Mouse (Mus musculus) T-helper 1 cell (primary cell): ENCODE data around the gene Gm14226.
"Not testable (repeated sequence)": the region's sequence is repeated elsewhere in the genome, so short reads cannot be mapped to it uniquely, and the experiment has no call there.

Source experiments
- in situ Hi-C: fragments of 300-600 bp; cut with MboI, MseI; formaldehyde crosslinking; loops from one replicate; pipeline ENCODE4 v1.15.1; 2025; ENCODE audit warnings: high pct_unique_total_duplicates

Gm14226 gene

GRCm38 (mm10) chr2:155047452-155048178 is 29.5 kb downstream of the Gm14226 start:
- in situ Hi-C loops = no loop called here

GRCm38 (mm10) chr2:155050108-155050503 is 32.0 kb downstream of the Gm14226 start:
- in situ Hi-C loops = no loop called here

GRCm38 (mm10) chr2:155050504-155051236 is 32.6 kb downstream of the Gm14226 start:
- in situ Hi-C loops = no loop called here

GRCm38 (mm10) chr2:155051622-155052351 is 33.7 kb downstream of the Gm14226 start:
- in situ Hi-C loops = no loop called here

GRCm38 (mm10) chr2:155052681-155053080 is 34.6 kb downstream of the Gm14226 start:
- in situ Hi-C loops = no loop called here

GRCm38 (mm10) chr2:155053512-155053911 is 35.4 kb downstream of the Gm14226 start:
- in situ Hi-C loops = not testable (repeated sequence)

- in situ Hi-C loops = no loop called here
These were observed 36.6 kb downstream of the Gm14226 start for GRCm38 (mm10) chr2:155054672-155055071.

GRCm38 (mm10) chr2:155056076-155056578 is 38.1 kb downstream of the Gm14226 start:
- in situ Hi-C loops = no loop called here

- in situ Hi-C loops = no loop called here
These were observed 39.3 kb downstream of the Gm14226 start for GRCm38 (mm10) chr2:155057361-155057760.

GRCm38 (mm10) chr2:155071027-155071426 is 53.0 kb downstream of the Gm14226 start:
- in situ Hi-C loops = no loop called here

GRCm38 (mm10) chr2:155072353-155073145 is 54.5 kb downstream of the Gm14226 start:
- in situ Hi-C loops = no loop called here

GRCm38 (mm10) chr2:155073347-155073746 is 55.3 kb downstream of the Gm14226 start:
- in situ Hi-C loops = no loop called here

- in situ Hi-C loops = no loop called here
These were observed 56.1 kb downstream of the Gm14226 start, which contains the start of gene Ahcy for GRCm38 (mm10) chr2:155073978-155074765. Gene Ahcy, minus strand, starts transcription at chr2:155074497.

GRCm38 (mm10) chr2:155074766-155075330 is 56.8 kb downstream of the Gm14226 start:
- in situ Hi-C loops = no loop called here

- in situ Hi-C loops = no loop called here
These were observed 57.6 kb downstream of the Gm14226 start for GRCm38 (mm10) chr2:155075649-155076048.
